Mouse (Mus musculus): ENCODE data around the gene Mms19. TPM values are rescaled to one million over a fixed set of nuclear protein-coding genes. Genes with fewer than 3 reads are reported as not detected.

Mms19 gene
- total RNA-seq, 2 experiments from 2014 or later, result 8.7 to 9.7 TPM

GRCm38 (mm10) chr19:41999688-42000283 is 18.8 kb upstream of the Mms19 start:
- DNase-seq (ENCODE audit: low spot score), result no peak

GRCm38 (mm10) chr19:41998770-41999548 is 18.0 kb upstream of the Mms19 start:
- DNase-seq (ENCODE audit: low spot score), result no peak

- DNase-seq (ENCODE audit: low spot score), result no peak
Measured at GRCm38 (mm10) chr19:41997090-41997489, 16.1 kb upstream of the Mms19 start.

- DNase-seq (ENCODE audit: low spot score), result no peak
Measured at GRCm38 (mm10) chr19:41995483-41995882, 14.5 kb upstream of the Mms19 start.

GRCm38 (mm10) chr19:41994023-41994422 is 13.1 kb upstream of the Mms19 start:
- DNase-seq (ENCODE audit: low spot score), result no peak

- DNase-seq (ENCODE audit: low spot score), result peak; percentile 87
Measured at GRCm38 (mm10) chr19:41993484-41993883, 12.5 kb upstream of the Mms19 start.

GRCm38 (mm10) chr19:41992971-41993370 is 12.0 kb upstream of the Mms19 start:
- no peak for DNase-seq (ENCODE audit: low spot score)

- no peak for DNase-seq (ENCODE audit: low spot score)
Measured at GRCm38 (mm10) chr19:41991926-41992477, 11.0 kb upstream of the Mms19 start.

GRCm38 (mm10) chr19:41989810-41990209 is 8.9 kb upstream of the Mms19 start:
- DNase-seq (ENCODE audit: low spot score), result no peak

GRCm38 (mm10) chr19:41987206-41987605 is 6.2 kb upstream of the Mms19 start:
- peak; percentile 77 for DNase-seq (ENCODE audit: low spot score)

GRCm38 (mm10) chr19:41985994-41986393 is 5.0 kb upstream of the Mms19 start:
- no peak for DNase-seq (ENCODE audit: low spot score)

- DNase-seq (ENCODE audit: low spot score), result no peak
Measured at GRCm38 (mm10) chr19:41982791-41983150, 1.8 kb upstream of the Mms19 start.

GRCm38 (mm10) chr19:41981931-41982790 is 1.2 kb upstream of the Mms19 start:
- DNase-seq (ENCODE audit: low spot score), result peak; percentile 52

- no peak for DNase-seq (ENCODE audit: low spot score)
Measured at GRCm38 (mm10) chr19:41981595-41981927, 604 bp upstream of the Mms19 start, which contains the start of gene Ubtd1. Gene Ubtd1, plus strand, starts transcription at chr19:41981763.

- no peak for DNase-seq (ENCODE audit: low spot score)
Measured at GRCm38 (mm10) chr19:41980422-41980818, 537 bp downstream of the Mms19 start.

GRCm38 (mm10) chr19:41973891-41974794 is 6.8 kb downstream of the Mms19 start:
- peak; percentile 42 for DNase-seq (ENCODE audit: low spot score)

GRCm38 (mm10) chr19:41969618-41970017 is 11.3 kb downstream of the Mms19 start:
- no peak for DNase-seq (ENCODE audit: low spot score)

GRCm38 (mm10) chr19:41953574-41953973 is 27.4 kb downstream of the Mms19 start:
- no peak for DNase-seq (ENCODE audit: low spot score)

GRCm38 (mm10) chr19:41952287-41952686 is 28.7 kb downstream of the Mms19 start:
- no peak for DNase-seq (ENCODE audit: low spot score)

- no peak for DNase-seq (ENCODE audit: low spot score)
Measured at GRCm38 (mm10) chr19:41943841-41944240, 37.1 kb downstream of the Mms19 start.

GRCm38 (mm10) chr19:41938539-41938938 is 42.4 kb downstream of the Mms19 start:
- DNase-seq (ENCODE audit: low spot score), result no peak

All from gastrocnemius, adult 18-20 months (tissue).